8 mouse cellular contexts compared by ENCODE assay signal in genomic region chr15:85042361-85042954, GRCm38 (mm10). TPM values are rescaled to one million over a fixed set of nuclear protein-coding genes. Genes with fewer than 3 reads are reported as not detected.
DNase-seq lines count a peak whose midpoint lies in the region; ATAC-seq and TF ChIP-seq lines count a peak whose summit lies in the region.

No protein-coding gene starts in this region.

- peaks cover 23% of the 10 kb centered on the region for H3K4me1 ChIP-seq in forebrain, embryonic 14.5 days (ENCODE audit: control insufficient read depth, insufficient read depth, low read length)
- H3K4me1 ChIP-seq in liver, embryonic 14.5 days (replicated peaks; ENCODE audit: control insufficient read depth in 2 of 2, insufficient read depth in 2 of 2, low read length in 1 of 2) = peaks cover 2 to 4% of the 10 kb centered on the region in 2 experiments; a peak in 3 of 4 replicates
- peaks cover 20% of the 10 kb centered on the region for H3K4me1 ChIP-seq in neural tube, embryonic 14.5 days (ENCODE audit: control insufficient read depth, insufficient read depth, low read length)
- peaks cover 7% of the 10 kb centered on the region for H3K4me1 ChIP-seq in testis, adult 2 months (ENCODE audit: control insufficient read depth, insufficient read depth, low read length)

- peak; percentile 78 to 87 for DNase-seq in CD8-positive naive resting alpha-beta T cell, adult 2 months (ENCODE audit: low read depth in 2 of 2, low spot score in 2 of 2)
- peak; percentile 94 for DNase-seq in brain, embryonic 14.5 days (ENCODE audit: low read depth)
- peak; percentile 93 for DNase-seq in forebrain, embryonic 14.5 days (ENCODE audit: low spot score)
- DNase-seq in heart, postnatal 14 days = peak; percentile 66 to 78
- peak; percentile 63 to 72 for DNase-seq in kidney, postnatal 36 days
- peak in 1 of 3 experiments; percentile 40 for DNase-seq in liver, embryonic 14.5 days (ENCODE audit: low read depth in 3 of 3, low spot score in 3 of 3)

- TF ChIP-seq EP300 in liver, embryonic 14.5 days (IDR thresholded peaks at IDR 0.05; ENCODE audit: low read depth) = no peak

- H3K27ac ChIP-seq in forebrain, embryonic 14.5 days (ENCODE audit: low read depth, low read length) = peak overlapping the region; percentile 31; the same call in 1 of the 2 replicates
- no peak overlapping the region for H3K27ac ChIP-seq in liver, embryonic 14.5 days
- peak overlapping the region; percentile 72 for H3K27ac ChIP-seq in neural tube, embryonic 14.5 days (ENCODE audit: low read depth, low read length)
- H3K27ac ChIP-seq in testis, adult 2 months (ENCODE audit: control insufficient read depth, insufficient read depth, low read depth, low read length) = peak overlapping the region; percentile 60

- H3K4me2 ChIP-seq in forebrain, embryonic 14.5 days (ENCODE audit: low read length) = peak overlapping the region; percentile 20; the same call in 1 of the 2 replicates
- H3K4me2 ChIP-seq in liver, embryonic 14.5 days (ENCODE audit: low read depth) = no peak overlapping the region
- H3K4me2 ChIP-seq in neural tube, embryonic 14.5 days (ENCODE audit: low read depth, low read length) = no peak overlapping the region

- peak; percentile 57; the same call in 1 of the 2 replicates for TF ChIP-seq CTCF in brain, embryonic 14.5 days (IDR thresholded peaks at IDR 0.05; ENCODE audit: borderline replicate concordance, extremely low read depth, insufficient read depth, insufficient read length)
- TF ChIP-seq CTCF in liver, embryonic 14.5 days (IDR thresholded peaks at IDR 0.05; ENCODE audit: low read depth) = peak; percentile 62
- TF ChIP-seq CTCF in testis, adult 2 months (IDR thresholded peaks at IDR 0.05; ENCODE audit: control insufficient read depth, insufficient read depth, insufficient replicate concordance, low read depth, low read length) = no peak

- 2% methylated on average over 4 of the region's 4 CpGs for WGBS in forebrain, embryonic 14.5 days
- 34% methylated on average over 4 of the region's 4 CpGs for WGBS in liver, embryonic 14.5 days (ENCODE audit: insufficient replicate concordance)
- WGBS in neural tube, embryonic 14.5 days = 8% methylated on average over 4 of the region's 4 CpGs

- H3K36me3 ChIP-seq in forebrain, embryonic 14.5 days (ENCODE audit: control insufficient read depth, insufficient read depth, low read length) = peaks cover 10% of the 10 kb centered on the region
- no peaks in the 10 kb centered on the region for H3K36me3 ChIP-seq in liver, embryonic 14.5 days (replicated peaks; ENCODE audit: control insufficient read depth, insufficient read depth, low read depth)
- 0 out of 2 replicates have a peak, but pooled peaks cover 4% of the 10 kb centered on the region for H3K36me3 ChIP-seq in neural tube, embryonic 14.5 days (ENCODE audit: control insufficient read depth, insufficient read depth, low read length)
- H3K36me3 ChIP-seq in testis, adult 2 months (ENCODE audit: control insufficient read depth, insufficient read depth, low read length) = peaks cover 3% of the 10 kb centered on the region; the same call in 1 of the 2 replicates

- no peaks in the 10 kb centered on the region for H3K27me3 ChIP-seq in forebrain, embryonic 14.5 days (replicated peaks; ENCODE audit: control insufficient read depth, insufficient read depth, low read length)
- no peaks in the 10 kb centered on the region for H3K27me3 ChIP-seq in liver, embryonic 14.5 days (ENCODE audit: control insufficient read depth, insufficient read depth, low read length)
- no peaks in the 10 kb centered on the region for H3K27me3 ChIP-seq in neural tube, embryonic 14.5 days (ENCODE audit: control insufficient read depth, insufficient read depth, low read length)
- H3K27me3 ChIP-seq in testis, adult 2 months (ENCODE audit: control insufficient read depth, insufficient read depth, low read length) = no peaks in the 10 kb centered on the region

- peak overlapping the region; percentile 17; the same call in 1 of the 2 replicates for H3K9ac ChIP-seq in forebrain, embryonic 14.5 days (ENCODE audit: low read length)
- no peak overlapping the region for H3K9ac ChIP-seq in liver, embryonic 14.5 days (replicated peaks)
- peak overlapping the region; percentile 34 for H3K9ac ChIP-seq in neural tube, embryonic 14.5 days (replicated peaks; ENCODE audit: low read depth, low read length)

- H3K9me3 ChIP-seq in forebrain, embryonic 14.5 days (replicated peaks; ENCODE audit: control insufficient read depth, low read length) = no peaks in the 10 kb centered on the region
- no peaks in the 10 kb centered on the region for H3K9me3 ChIP-seq in liver, embryonic 14.5 days (ENCODE audit: control insufficient read depth, low read length)
- no peaks in the 10 kb centered on the region for H3K9me3 ChIP-seq in neural tube, embryonic 14.5 days (ENCODE audit: control insufficient read depth, low read length)

- no peak overlapping the region for H3K4me3 ChIP-seq in forebrain, embryonic 14.5 days (ENCODE audit: low read depth, low read length)
- H3K4me3 ChIP-seq in liver, embryonic 14.5 days (ENCODE audit: insufficient read depth in 1 of 2, low read depth in 2 of 2, low read length in 2 of 2) = no peak overlapping the region
- H3K4me3 ChIP-seq in neural tube, embryonic 14.5 days (ENCODE audit: low read depth, low read length) = no peak overlapping the region
- H3K4me3 ChIP-seq in testis, adult 2 months (ENCODE audit: control insufficient read depth, low read depth, low read length) = no peak overlapping the region

- intact Hi-C loops in heart, postnatal 14 days (cut with DNase I) = loop anchor here (1.0 kb wide), 1 partner anchor 42 kb away; no protein-coding TSS in a partner anchor

- no peak for TF ChIP-seq POLR2A in brain, embryonic 14.5 days (IDR thresholded peaks at IDR 0.05; ENCODE audit: borderline replicate concordance, extremely low read depth, insufficient read depth, insufficient read length, poor library complexity, severe bottlenecking)
- TF ChIP-seq POLR2A in testis, adult 2 months (IDR thresholded peaks at IDR 0.05; ENCODE audit: control insufficient read depth, low read depth, low read length) = no peak

- ATAC-seq in forebrain, embryonic 14.5 days = peak; percentile 85
- ATAC-seq in liver, embryonic 14.5 days (ENCODE audit: insufficient read depth) = no peak
- peak; percentile 50 for ATAC-seq in neural tube, embryonic 14.5 days (ENCODE audit: low read depth)

RNA-seq across cellular contexts. Expression of gene Fam118a, which starts 13.7 kb away (rescaled TPM):
- 14.3 and 15.9 TPM in 2 replicates for polyA plus RNA-seq in brain, embryonic 14.5 days (2012; rRNA removed)
- polyA plus RNA-seq in forebrain, embryonic 14.5 days (2014; fragmentation: Nextera tagmentation; extraction: Ambion mirVana) = 29.2 and 29.4 TPM in 2 replicates
- 1 to 10 TPM; 7.9 TPM for total RNA-seq in heart, postnatal 14 days (2021)
- 1.6 and 2.8 TPM in 2 replicates for polyA plus RNA-seq in liver, embryonic 14.5 days (2012; rRNA removed)
- 5.0 and 5.9 TPM in 2 replicates for polyA plus RNA-seq in liver, embryonic 14.5 days (2014; fragmentation: Nextera tagmentation; extraction: Ambion mirVana)
- 27.3 and 30.0 TPM in 2 replicates for polyA plus RNA-seq in neural tube, embryonic 14.5 days (2014; fragmentation: Nextera tagmentation; extraction: Ambion mirVana)
- polyA plus RNA-seq in testis, adult 2 months (2012; rRNA removed) = 54.2 and 55.9 TPM in 2 replicates

RNA-seq across cellular contexts. Expression of gene Upk3a, which starts 25.5 kb away (rescaled TPM):
- polyA plus RNA-seq in brain, embryonic 14.5 days (2012; rRNA removed) = 0.28 and 0.53 TPM in 2 replicates
- 1.1 and 1.3 TPM in 2 replicates for polyA plus RNA-seq in forebrain, embryonic 14.5 days (2014; fragmentation: Nextera tagmentation; extraction: Ambion mirVana)
- total RNA-seq in heart, postnatal 14 days (2021) = not detected
- polyA plus RNA-seq in liver, embryonic 14.5 days (2012; rRNA removed) = 0.04 TPM in 1 of 2 replicates, not detected in the other
- polyA plus RNA-seq in liver, embryonic 14.5 days (2014; fragmentation: Nextera tagmentation; extraction: Ambion mirVana) = 0.13 TPM in 1 of 2 replicates, not detected in the other
- 0.58 and 0.88 TPM in 2 replicates for polyA plus RNA-seq in neural tube, embryonic 14.5 days (2014; fragmentation: Nextera tagmentation; extraction: Ambion mirVana)
- polyA plus RNA-seq in testis, adult 2 months (2012; rRNA removed) = 1.1 and 1.2 TPM in 2 replicates

RNA-seq across cellular contexts. Expression of gene 5031439G07Rik, which starts 54.1 kb away (rescaled TPM):
- 39.4 and 69.9 TPM in 2 replicates for polyA plus RNA-seq in brain, embryonic 14.5 days (2012; rRNA removed)
- polyA plus RNA-seq in forebrain, embryonic 14.5 days (2014; fragmentation: Nextera tagmentation; extraction: Ambion mirVana) = 14.1 and 16.1 TPM in 2 replicates
- 10 to 100 TPM; 20.6 to 21.9 TPM for total RNA-seq in heart, postnatal 14 days (2021)
- polyA plus RNA-seq in liver, embryonic 14.5 days (2012; rRNA removed) = 1.7 and 1.8 TPM in 2 replicates
- polyA plus RNA-seq in liver, embryonic 14.5 days (2014; fragmentation: Nextera tagmentation; extraction: Ambion mirVana) = 1.2 and 1.4 TPM in 2 replicates
- 20.9 and 21.8 TPM in 2 replicates for polyA plus RNA-seq in neural tube, embryonic 14.5 days (2014; fragmentation: Nextera tagmentation; extraction: Ambion mirVana)
- 29.2 and 36.8 TPM in 2 replicates for polyA plus RNA-seq in testis, adult 2 months (2012; rRNA removed)
